Mouse (Mus musculus) thymus, postnatal 0 days (tissue): ENCODE data around the gene Fcer1g. TPM values are rescaled to one million over a fixed set of nuclear protein-coding genes. Genes with fewer than 3 reads are reported as not detected.
"Not testable (repeated sequence)": the region's sequence is repeated elsewhere in the genome, so short reads cannot be mapped to it uniquely, and the experiment has no call there.

ENCODE experiments used
- DNase-seq: peaks from one replicate; pipeline ENCODE4 v3.0.0-alpha.2; 2015; ENCODE audit warnings: low spot score
- polyA plus RNA-seq: library from polyadenylated mRNA; unstranded; fragments of >200 nt; fragmentation: Nextera tagmentation; extraction: Ambion mirVana; gene quantifications from 2 replicates; pipeline ENCODE4 v1.2.1, GENCODE M21; 2015

Gene Fcer1g
- polyA plus RNA-seq, 1 experiment from 2014 or later = 93.8 TPM

GRCm38 (mm10) chr1:171245353-171245752, 11.2 kb upstream of the Fcer1g start:
- no peak for DNase-seq

GRCm38 (mm10) chr1:171241952-171242351, 7.8 kb upstream of the Fcer1g start:
- DNase-seq = not testable (repeated sequence)

DNA sequence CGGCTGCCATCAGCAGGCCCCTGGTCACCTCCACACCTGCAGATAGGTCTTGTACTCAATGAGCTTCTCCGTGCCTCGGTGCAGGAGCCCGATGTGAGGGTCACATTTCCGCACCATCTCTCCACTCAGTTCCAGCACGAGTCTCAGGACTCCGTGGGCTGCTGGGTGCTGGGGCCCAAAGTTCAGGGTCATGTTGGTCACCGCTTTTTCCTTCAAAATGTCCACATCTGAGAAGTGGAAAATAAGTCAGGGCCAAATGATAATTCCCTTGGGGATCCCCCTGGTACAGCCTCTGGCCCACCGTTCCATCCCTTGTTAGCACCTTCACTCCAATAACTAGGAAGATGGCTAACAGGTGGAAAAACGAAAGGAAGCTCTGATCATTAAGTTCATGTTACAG, 6.7 kb upstream of the Fcer1g start:
- DNase-seq = no peak

DNA sequence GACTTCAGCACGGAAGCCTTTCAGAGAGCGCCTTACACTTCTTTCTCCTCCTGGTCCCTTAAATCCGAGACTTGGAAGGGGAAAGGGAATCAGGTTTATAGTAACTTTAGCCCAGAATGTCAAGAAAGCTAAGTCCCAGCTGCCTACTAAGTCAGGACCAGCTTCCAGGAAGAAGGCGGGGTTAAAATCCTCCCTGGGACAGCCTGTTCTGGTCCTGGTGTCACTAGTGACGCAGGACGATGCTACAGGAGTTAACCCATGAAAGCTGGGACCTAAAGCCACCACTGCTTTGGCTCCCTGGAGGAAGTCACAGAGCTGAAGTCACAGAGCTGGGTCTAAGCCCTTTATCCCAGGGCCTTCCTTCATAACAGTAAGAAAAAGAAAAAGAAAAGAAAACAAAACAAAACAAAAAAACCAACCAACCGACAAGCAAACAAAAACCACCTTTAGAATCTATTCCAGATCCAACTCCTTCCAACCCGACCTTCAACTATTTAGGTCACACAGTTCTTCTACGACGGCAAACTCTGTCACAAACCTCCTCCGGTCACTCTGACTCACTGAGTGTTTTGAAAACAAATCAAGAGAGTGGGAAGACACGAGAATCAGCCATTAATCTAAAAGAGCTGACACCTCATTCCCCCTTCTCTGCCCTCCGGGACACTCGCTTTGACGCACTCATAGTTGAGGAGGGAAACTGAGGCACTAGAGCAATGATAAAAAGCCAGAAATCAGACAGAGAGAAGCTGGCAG, 6.0 kb upstream of the Fcer1g start:
- no peak for DNase-seq

GRCm38 (mm10) chr1:171238463-171238862, 4.3 kb upstream of the Fcer1g start:
- peak; percentile 60 for DNase-seq

- DNase-seq = no peak
Measured at GRCm38 (mm10) chr1:171237438-171237837, 3.3 kb upstream of the Fcer1g start.

GRCm38 (mm10) chr1:171235791-171236190, 1.6 kb upstream of the Fcer1g start:
- no peak for DNase-seq

GRCm38 (mm10) chr1:171234538-171234937, 373 bp upstream of the Fcer1g start:
- DNase-seq = no peak

DNA sequence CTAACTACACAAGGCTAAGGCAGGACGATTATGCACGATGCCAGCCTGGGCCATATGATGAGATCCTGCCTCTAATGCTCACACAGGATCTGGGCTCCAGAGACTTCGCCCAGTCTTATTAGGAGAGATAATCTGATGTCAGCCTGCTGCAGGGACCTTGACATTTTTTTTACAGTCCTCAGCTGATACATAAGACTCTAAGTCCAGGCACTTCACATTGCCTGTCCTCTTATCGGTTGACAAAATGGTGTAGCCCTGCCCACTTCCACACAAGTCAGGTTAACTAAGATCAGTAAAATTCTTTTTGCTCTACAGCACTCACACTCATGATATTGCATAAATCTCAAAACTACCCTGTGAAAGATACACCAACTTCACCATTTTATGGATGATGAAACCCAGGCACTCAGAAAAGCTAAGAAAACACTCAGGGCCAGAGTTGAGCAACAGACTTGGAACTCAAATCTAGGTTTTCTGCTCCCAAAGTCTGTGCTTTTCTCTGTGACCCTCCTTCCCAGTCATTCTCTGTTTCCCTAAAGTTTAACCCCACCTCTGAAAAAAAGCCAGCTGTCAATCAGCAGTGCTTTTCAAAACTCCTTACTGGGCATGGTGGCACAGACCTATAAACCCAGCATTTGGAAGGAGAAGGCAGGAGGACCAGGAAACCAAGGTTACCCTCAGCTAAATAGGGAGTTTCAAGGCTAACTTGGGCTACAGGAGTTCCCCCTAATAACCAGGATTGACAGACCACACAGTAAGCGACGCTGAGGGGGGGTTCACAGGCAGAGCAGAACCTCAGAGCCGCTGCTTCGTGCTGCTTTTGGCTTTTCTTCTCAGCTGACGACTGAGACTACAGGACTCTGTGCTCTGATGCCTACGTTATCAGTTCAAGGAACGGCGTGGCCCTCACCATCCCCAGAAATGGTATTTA, 1.1 kb downstream of the Fcer1g start:
- no peak for DNase-seq

DNA sequence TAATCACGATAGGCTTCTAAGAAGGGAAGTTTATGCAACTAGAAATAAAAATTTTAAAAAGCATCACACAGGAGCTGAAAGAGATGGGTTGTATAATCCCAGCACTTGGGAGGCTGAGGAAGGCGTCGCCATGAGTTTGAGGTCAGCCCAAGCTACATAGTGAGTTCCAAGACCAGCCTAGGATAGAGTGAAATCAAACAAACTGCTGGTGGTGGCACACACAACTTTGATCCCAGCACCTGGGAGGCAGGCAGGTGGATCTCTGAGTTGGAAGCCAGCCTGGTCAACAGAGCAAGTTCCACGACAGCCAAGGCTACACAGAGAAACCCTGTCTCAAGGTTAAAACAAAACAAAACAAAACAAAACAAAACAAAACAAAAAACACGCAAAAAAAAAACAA, 1.8 kb downstream of the Fcer1g start:
- DNase-seq = no peak

- no peak for DNase-seq
Measured at GRCm38 (mm10) chr1:171231844-171232243, 2.3 kb downstream of the Fcer1g start.

- no peak for DNase-seq
Measured at GRCm38 (mm10) chr1:171230215-171230614, 4.0 kb downstream of the Fcer1g start.

DNA sequence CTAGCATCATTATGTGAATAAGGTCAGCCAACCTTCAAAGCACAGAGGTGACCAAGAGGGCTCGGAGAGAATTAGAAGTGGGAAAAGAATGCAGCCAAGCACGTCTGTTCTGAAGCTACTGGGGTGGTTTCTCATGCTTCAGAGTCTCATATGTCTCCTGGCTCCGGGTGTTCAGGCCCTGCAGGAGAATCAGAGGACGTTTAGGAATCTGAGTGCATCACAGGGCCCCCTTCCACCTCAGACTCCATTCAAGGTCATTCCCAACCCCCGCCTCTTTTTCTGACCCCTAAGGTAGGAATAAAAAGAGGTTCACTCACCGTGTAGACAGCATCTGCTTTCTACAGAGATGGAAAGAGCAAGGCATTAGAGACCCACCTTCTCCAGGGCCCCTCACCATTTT, 4.4 kb downstream of the Fcer1g start:
- no peak for DNase-seq

DNA sequence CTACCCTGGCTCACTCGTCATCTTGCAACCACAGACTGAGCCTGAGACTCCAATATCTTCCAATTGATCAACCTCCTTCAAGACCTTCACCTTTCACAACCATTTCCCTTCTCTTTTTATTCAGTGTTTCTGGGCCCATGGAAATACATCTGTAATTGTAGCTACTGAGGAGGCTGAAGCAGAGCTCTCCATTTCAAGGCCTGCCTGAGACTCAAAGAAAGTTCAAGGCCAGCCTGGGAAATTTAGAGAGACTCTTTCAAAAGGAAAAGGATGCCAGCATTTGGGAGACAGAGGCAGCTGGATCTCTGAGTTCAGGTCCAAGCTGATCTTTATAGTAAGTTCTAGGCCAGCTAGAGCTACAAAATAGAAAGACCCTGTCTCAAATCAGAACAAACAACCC, 6.3 kb downstream of the Fcer1g start:
- DNase-seq = no peak

DNA sequence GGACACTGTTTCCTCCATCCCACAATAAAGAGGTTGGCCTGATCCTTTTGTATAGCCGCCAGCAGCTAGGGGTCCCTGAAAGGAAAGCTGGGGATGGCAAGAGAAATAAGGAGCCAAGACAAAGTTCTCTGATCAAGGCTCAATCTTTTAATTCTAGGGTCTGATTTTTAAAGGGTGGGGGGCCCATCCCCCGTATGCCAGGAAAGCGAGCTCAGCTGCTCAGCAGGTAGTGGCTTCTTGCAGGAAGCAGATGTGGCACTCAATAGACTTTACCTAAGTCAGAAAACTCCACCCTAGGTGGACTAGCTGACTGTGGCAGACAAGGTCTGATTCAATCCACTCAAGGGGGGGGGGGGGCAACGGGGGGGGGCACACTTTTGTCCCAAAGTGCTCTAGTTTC, 7.4 kb downstream of the Fcer1g start:
- DNase-seq = no peak

- DNase-seq = no peak
Measured at GRCm38 (mm10) chr1:171224857-171225256, 9.3 kb downstream of the Fcer1g start, which contains the start of gene Apoa2. Gene Apoa2, plus strand, starts transcription at chr1:171225054.

- DNase-seq = no peak
Measured at GRCm38 (mm10) chr1:171223796-171224195, 10.4 kb downstream of the Fcer1g start.

DNA sequence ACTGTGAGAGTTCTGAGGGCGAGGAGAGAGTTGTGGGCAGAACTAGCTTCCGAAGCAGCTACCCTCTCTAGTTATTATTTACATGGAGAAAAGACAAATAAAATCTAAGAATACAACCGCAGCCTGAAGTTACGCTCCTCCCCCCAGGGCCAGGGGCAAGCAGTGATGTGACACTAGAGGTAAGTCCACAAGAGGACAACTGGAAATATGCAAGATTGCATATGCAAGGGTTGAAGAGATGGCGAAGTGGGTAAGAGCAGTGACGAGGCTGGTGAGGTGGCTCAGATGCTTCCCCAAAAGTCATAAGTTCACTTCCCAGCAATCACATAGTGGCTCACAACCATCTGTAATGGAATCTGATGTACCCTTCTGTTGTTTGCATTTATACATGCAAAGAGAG, 11.0 kb downstream of the Fcer1g start:
- DNase-seq = no peak

GRCm38 (mm10) chr1:171222238-171223155, 11.7 kb downstream of the Fcer1g start, which contains the start of gene Tomm40l:
Gene Tomm40l, minus strand, starts transcription at chr1:171222514.
- DNase-seq = peak; percentile 96

DNA sequence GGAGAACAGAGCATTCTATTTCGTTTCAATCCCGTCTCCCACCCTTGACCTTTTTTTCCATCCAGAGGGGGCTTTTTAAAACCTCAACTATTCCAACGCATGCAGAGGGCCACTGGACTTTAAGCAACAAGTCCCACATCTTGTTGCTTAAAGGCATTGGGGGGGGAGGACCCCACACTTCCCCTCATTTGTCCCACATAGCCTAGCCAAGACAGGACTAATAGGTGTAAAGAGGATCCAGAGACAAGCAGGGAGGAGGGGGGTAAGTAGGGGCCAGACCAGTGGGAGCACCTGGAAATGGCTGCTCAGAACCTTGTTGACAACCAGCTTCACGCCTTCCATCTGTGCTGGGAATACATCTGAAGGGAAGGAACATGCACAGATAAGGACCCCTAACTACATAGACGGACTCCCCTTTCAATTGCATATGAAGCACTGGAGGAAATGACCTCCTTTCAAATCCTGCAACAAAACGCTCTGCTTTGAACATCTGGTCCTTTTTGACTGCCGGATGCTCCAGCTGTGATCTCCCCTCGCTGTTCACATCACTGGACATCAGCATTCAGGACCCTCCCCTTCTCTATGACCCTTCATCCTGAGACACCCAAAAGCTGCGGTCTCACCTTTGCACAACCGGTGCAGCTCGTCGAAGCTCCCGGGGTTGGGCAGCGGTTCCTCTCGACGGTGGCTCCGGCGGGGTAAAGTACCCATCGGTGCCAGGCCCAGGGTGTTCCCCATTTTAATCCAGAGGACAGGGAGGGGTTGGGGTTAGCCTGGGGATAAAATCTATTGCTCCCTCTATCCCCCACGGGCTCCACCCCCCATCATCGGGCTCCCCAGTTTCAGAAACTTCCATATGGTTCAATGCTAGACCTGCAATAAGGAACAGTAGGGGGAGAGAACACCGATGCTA, 12.6 kb downstream of the Fcer1g start:
- peak; percentile 21 for DNase-seq
